Mouse (Mus musculus): ENCODE measurements around the gene Noa1.

Noa1 gene

DNA sequence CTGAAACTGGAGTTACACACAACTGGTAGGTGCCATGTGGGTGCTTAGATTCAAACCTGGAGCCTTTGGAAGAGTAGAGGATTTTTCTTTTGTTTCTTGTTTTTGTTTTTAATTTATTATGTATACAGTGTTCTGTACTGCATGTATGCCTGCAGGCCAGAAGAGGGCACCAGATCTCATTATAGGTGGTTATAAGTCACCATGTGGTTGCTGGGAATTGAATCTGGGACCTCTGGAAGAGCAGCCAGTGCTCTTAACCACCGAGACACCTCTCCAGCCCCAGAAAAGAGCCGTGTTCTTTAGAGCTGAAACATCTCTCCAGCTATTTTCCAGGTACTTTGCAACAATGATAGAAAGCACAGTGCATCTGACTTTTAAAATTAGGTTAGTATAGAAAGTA lies 19.3 kb downstream of the Noa1 start:
- DNase-seq (ENCODE audit: low read depth, low spot score) = no peak

DNA sequence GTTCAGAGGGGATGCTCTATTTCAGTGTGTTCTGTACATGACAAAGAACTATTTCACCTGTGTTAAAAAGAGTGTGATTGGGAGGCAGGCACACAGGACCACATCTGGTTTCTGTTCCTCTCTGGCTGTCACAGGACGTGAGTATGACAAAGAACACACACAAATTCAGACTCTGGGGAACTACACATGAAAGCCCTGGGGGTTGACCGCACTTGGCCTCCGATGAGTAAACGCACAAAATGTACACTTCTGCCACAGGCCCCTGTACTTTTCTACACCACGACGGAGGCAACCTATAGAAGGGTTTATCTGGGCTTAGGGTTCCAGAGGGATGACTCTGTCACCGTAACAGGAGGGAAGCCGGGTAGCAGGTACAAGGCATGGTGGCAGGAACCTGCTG lies 20.2 kb downstream of the Noa1 start:
- DNase-seq (ENCODE audit: low read depth, low spot score) = no peak

GRCm38 (mm10) chr5:77287901-77288300 lies 22.0 kb downstream of the Noa1 start:
- no peak for DNase-seq (ENCODE audit: low read depth, low spot score)

DNA sequence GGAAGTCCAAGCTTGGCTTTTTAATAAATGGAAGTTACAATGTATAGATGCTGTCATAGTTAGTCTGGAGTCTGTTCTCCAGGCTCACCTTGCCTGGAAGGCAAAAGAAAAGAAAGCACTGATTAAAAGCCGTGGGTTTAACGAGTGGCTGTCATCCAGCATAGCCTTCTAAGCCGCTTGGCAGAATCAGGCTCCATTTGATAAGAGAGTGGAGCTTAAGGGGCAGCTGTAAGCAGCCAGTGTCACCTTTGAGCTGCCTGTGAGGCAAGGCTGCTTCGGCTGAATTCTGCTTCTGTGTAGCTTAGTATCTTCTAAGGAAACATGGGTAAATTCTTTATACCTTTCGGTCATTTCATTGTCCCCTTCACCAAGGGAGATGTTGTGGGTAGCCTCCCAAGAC lies 23.0 kb downstream of the Noa1 start:
- DNase-seq (ENCODE audit: low read depth, low spot score) = no peak

DNA sequence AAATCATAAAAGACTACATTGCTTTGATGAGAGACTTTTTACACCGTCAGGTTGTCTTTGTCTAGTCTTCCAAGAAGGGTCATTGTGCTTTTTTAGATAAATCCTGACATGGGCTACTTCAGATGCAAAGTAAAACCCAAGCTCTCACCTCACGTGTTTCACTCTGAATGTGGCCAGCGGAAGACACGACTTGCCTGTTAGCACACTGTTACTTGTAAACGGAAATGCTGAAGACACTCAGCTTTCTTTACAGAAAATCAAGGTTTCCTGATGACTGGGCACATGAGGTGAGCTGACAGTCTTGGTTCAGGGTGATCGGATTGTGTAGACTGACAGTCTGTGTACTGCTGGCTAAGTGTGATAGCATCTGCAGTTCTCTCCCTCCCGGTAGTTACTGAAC lies 24.2 kb downstream of the Noa1 start:
- no peak for DNase-seq (ENCODE audit: low read depth, low spot score)

- DNase-seq (ENCODE audit: low read depth, low spot score) = no peak
Observed at GRCm38 (mm10) chr5:77282242-77282641, 27.6 kb downstream of the Noa1 start.

GRCm38 (mm10) chr5:77281518-77282174 lies 28.2 kb downstream of the Noa1 start:
- no peak for DNase-seq (ENCODE audit: low read depth, low spot score)

- no peak for DNase-seq (ENCODE audit: low read depth, low spot score)
Observed at GRCm38 (mm10) chr5:77277204-77277603, 32.7 kb downstream of the Noa1 start.

GRCm38 (mm10) chr5:77275950-77276349 lies 33.9 kb downstream of the Noa1 start:
- no peak for DNase-seq (ENCODE audit: low read depth, low spot score)

DNA sequence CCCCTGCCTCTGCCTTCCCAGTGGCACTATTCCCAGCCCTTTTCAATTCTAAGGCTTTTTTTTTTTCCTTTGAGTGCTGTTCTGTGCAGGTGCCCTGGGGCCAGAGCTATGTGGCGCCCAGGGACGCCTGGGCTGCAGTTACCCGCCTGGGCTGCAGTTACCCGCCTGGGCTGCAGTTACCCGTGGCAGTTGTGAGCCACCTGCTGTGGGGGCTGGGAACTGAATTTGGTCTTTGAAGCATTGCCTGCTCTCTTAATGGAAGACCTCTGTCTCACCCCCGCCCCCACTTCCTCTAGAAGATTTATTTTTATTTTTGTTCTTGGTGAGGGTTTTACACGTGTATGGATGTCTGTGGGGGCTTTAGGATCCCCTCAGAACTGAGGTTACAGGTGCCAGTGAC lies 36.7 kb downstream of the Noa1 start:
- no peak for DNase-seq (ENCODE audit: low read depth, low spot score)

DNA sequence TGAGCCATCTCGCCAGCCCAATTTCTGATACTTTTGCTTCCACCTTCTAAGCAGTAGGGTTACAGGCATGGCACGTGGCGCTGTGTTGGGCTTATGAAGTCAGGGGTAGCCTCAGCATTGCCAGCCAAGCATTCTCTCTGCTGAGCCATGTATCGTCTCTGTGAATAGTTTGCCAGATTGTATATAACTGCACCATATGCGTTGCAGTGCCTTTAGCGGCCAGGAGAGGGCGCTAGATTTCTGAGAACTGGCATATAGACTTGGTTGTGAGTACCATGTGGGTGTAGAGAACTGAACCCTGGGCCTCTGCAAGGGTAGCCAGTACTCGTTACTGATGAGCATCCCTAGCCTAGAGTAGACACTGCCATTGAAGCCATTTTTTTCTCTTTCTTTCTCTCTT lies 40.5 kb downstream of the Noa1 start:
- DNase-seq (ENCODE audit: low read depth, low spot score) = no peak

- no peak for DNase-seq (ENCODE audit: low read depth, low spot score)
Observed at GRCm38 (mm10) chr5:77267957-77268624, 41.8 kb downstream of the Noa1 start.

- DNase-seq (ENCODE audit: low read depth, low spot score) = no peak
Observed at GRCm38 (mm10) chr5:77267441-77267840, 42.4 kb downstream of the Noa1 start.

DNA sequence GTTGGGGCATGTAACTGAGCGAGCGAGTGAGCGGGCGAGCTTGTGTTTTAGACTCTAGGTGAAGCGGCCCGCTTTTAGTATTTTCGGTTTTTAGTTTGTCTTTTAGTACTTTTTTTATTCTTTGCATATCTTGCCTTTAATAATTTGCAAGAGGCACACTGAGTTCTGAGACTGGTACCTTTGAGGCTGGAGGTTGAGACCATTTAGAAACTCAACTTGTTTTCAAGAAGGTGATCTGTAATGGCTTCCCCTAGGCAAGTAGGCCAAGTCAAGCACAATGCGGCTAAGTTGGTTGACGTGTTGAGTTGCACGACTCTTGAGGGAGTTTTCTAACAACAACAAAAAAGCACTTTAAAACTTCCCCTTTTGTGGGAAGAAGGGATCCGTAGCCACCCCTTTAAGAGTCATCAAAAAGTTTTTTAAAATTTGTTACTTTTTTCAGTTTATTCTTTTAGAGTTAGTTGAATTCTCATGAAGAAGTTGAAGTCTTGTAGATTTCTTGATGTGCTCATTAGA lies 42.9 kb downstream of the Noa1 start:
- DNase-seq (ENCODE audit: low read depth, low spot score) = no peak

GRCm38 (mm10) chr5:77266066-77266885 lies 43.6 kb downstream of the Noa1 start:
- peak; percentile 36 for DNase-seq (ENCODE audit: low read depth, low spot score)

DNA sequence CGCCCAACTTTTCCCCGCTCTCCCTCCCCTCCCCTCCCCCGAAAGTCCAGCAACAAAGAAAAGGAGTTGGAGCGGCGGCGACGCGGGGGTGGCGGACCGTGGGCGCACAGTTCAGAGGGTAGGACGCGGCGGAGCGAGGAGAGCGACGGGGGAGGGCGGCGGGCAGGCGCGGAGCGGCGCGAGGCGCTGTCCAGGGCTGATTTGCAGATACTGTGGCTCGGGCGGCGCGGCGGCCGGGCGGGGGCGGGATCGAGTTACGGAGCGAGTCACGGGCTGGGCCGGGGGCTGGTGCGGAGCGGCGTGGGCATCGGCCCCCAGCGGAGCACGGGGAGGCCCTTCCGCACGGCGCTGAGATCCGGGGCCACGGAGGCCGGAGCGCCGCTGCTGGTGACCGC lies 44.2 kb downstream of the Noa1 start:
- DNase-seq (ENCODE audit: low read depth, low spot score) = peak; percentile 51

GRCm38 (mm10) chr5:77265081-77265670 lies 44.7 kb downstream of the Noa1 start, which contains the start of gene Rest:
TSS of gene Rest (plus strand) at chr5:77265491.
- peak; percentile 67 for DNase-seq (ENCODE audit: low read depth, low spot score)

- DNase-seq (ENCODE audit: low read depth, low spot score) = no peak
Observed at GRCm38 (mm10) chr5:77262105-77262504, 47.8 kb downstream of the Noa1 start.

- DNase-seq (ENCODE audit: low read depth, low spot score) = no peak
Observed at GRCm38 (mm10) chr5:77261137-77261536, 48.7 kb downstream of the Noa1 start.

- no peak for DNase-seq (ENCODE audit: low read depth, low spot score)
Observed at GRCm38 (mm10) chr5:77260141-77260540, 49.7 kb downstream of the Noa1 start.

- DNase-seq (ENCODE audit: low read depth, low spot score) = no peak
Observed at GRCm38 (mm10) chr5:77259315-77259714, 50.6 kb downstream of the Noa1 start.

DNA sequence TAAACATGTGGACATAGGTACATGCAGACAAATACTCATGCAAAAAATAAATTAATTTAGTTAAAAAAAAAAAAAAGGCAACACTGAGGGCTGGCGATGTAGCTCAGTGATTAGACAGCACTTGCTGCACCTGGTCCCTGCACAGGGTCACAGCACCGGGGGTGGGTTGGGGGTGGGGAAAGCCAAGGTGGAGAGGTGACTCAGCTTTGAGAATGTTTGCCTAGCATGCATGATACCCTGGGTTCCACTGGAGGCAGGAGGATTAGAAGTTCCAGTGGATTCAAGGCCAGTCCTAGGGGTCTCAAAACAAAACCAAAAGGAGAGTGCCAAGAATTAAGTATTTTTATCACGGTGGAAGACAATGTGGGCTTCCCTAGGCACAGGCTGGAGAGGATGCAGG lies 52.3 kb downstream of the Noa1 start:
- DNase-seq (ENCODE audit: low read depth, low spot score) = no peak

Data from embryo, embryonic 11.5 days (tissue).